Mouse (Mus musculus): ENCODE results near the gene Ribc2. TPM values are rescaled to one million over a fixed set of nuclear protein-coding genes. Genes with fewer than 3 reads are reported as not detected.
A peak's percentile ranks its signal among the peaks of the same experiment; 100 is the strongest.

Gene Ribc2
- polyA plus RNA-seq, 1 experiment from 2014 or later, result 0.20 TPM

DNA sequence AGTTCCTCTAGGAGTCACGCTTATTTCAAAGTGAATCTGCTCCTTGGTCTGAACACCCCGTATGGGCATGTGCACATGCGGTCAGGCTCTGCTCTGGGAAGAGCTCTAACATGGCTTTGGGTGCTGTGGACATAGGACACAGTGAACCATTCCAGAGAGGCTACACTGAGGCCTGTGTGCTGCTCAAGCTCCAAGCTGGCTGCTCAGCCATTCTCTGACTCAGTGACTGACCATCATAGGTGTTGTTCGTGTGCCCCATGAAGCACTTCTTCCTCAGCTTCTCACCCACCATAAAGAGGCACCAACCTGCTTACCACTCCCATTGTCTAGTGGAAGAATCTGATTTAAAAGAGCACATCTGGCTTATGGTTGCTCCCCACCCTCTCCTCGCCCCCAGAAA, 12.4 kb downstream of the Ribc2 start:
- Histone ChIP-seq H3K27ac (ENCODE audit: low read depth) (no peak overlapping the region), H3K4me3 (ENCODE audit: low read depth, low read length) (no peak overlapping the region), H3K9ac (ENCODE audit: low read length) (no peak overlapping the region), H3K27me3 (replicated peaks; ENCODE audit: control insufficient read depth, insufficient read depth, low read length) (no peaks in the 10 kb centered on the region), H3K4me1 (replicated peaks; ENCODE audit: control insufficient read depth, insufficient read depth, low read length) (no peaks in the 10 kb centered on the region), H3K9me3 (ENCODE audit: control insufficient read depth, low read length) (no peaks in the 10 kb centered on the region), H3K4me2 (ENCODE audit: low read length) (no peak overlapping the region), H3K36me3 (ENCODE audit: control insufficient read depth, insufficient read depth, low read length) (no peaks in the 10 kb centered on the region)
- ATAC-seq (replicated peaks; ENCODE audit: low FRiP score, low TSS enrichment, low read depth) (no peak), DNase-seq (ENCODE audit: low spot score) (peak; percentile 32)
- WGBS, result 90% methylated on average over 5 of the region's 5 CpGs

DNA sequence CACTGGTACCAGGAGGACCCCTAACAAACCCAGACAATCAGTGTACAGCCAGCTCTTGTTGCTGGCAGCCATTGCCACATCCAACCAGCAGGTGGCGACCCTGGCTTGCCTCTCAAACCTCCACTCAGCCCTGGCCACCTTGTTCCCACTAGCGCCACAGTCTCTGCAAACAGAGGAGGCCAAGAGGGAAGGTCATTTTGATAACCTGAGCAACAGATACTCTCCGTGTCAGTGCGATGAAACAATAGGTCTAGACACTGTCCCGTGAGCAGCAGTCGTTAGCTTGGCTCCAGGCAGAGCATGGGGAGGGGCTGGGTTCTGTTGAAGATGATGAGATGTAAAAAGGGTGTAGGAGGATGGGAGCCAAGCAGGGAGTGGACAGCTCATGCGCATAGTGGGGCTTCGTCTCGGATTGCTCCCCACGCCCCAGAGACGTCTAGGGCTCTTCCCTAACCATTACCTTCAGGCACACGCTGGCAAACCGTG, 19.6 kb downstream of the Ribc2 start:
- Histone ChIP-seq H3K9me3 (ENCODE audit: control insufficient read depth, low read length) (no peaks in the 10 kb centered on the region), H3K9ac (ENCODE audit: low read length) (no peak overlapping the region), H3K4me1 (replicated peaks; ENCODE audit: control insufficient read depth, insufficient read depth, low read length) (no peaks in the 10 kb centered on the region), H3K27me3 (replicated peaks; ENCODE audit: control insufficient read depth, insufficient read depth, low read length) (no peaks in the 10 kb centered on the region), H3K4me2 (ENCODE audit: low read length) (no peak overlapping the region), H3K27ac (ENCODE audit: low read depth) (no peak overlapping the region), H3K4me3 (ENCODE audit: low read depth, low read length) (no peak overlapping the region), H3K36me3 (ENCODE audit: control insufficient read depth, insufficient read depth, low read length) (no peaks in the 10 kb centered on the region)
- ATAC-seq (replicated peaks; ENCODE audit: low FRiP score, low TSS enrichment, low read depth) (peak; percentile 54), DNase-seq (ENCODE audit: low spot score) (peak; percentile 90)
- 27% methylated on average over 13 of the region's 13 CpGs for WGBS

DNA sequence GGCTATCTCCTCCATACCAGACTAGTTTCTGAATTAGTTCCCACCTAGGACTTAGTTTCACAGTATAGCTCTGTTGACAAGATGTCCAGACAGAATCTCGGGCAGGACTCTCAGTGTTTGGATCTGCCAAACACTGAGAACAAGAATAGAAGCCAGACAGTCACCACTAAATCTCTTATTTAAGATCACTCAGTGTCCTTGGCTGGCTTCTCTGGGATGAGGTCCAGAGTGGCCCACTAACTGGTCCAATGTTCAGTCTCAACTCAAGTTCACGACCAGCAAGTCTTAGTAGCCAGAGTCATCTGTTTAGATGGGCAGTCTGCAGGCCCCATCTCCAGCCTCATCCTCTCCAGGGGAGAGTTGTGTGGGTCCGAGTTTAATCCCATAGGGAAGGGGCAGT, 20.7 kb downstream of the Ribc2 start:
- WGBS, result 70% methylated on average over 3 of the region's 3 CpGs
- ATAC-seq (replicated peaks; ENCODE audit: low FRiP score, low TSS enrichment, low read depth) (no peak), DNase-seq (ENCODE audit: low spot score) (no peak)
- Histone ChIP-seq H3K27me3 (replicated peaks; ENCODE audit: control insufficient read depth, insufficient read depth, low read length) (no peaks in the 10 kb centered on the region), H3K4me2 (ENCODE audit: low read length) (no peak overlapping the region), H3K4me1 (replicated peaks; ENCODE audit: control insufficient read depth, insufficient read depth, low read length) (no peaks in the 10 kb centered on the region), H3K9ac (ENCODE audit: low read length) (no peak overlapping the region), H3K9me3 (ENCODE audit: control insufficient read depth, low read length) (no peaks in the 10 kb centered on the region), H3K36me3 (ENCODE audit: control insufficient read depth, insufficient read depth, low read length) (no peaks in the 10 kb centered on the region), H3K27ac (ENCODE audit: low read depth) (no peak overlapping the region), H3K4me3 (ENCODE audit: low read depth, low read length) (no peak overlapping the region)

DNA sequence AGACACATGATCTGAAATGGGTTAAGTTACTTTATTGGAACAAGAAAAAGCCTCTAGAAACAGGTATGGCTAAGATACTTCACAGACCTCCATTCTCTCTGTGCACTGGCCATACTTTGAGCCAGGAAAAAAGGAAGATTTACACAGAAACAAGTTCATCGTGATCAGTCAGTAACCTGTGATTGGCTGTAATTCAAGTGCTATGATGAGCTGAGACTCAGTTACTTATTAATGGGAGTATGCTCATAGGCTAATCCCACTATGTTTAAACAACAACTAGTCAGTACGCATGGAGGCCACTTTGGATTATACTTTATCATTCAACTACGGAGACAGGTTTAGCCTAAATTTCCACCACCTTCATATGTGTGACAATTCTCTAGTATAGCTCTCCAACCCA, 22.2 kb downstream of the Ribc2 start:
- H3K9me3 ChIP-seq (ENCODE audit: control insufficient read depth, low read length), result no peaks in the 10 kb centered on the region
- ATAC-seq (replicated peaks; ENCODE audit: low FRiP score, low TSS enrichment, low read depth) (no peak), DNase-seq (ENCODE audit: low spot score) (no peak)
- H3K27me3 ChIP-seq (replicated peaks; ENCODE audit: control insufficient read depth, insufficient read depth, low read length), result no peaks in the 10 kb centered on the region
- H3K36me3 ChIP-seq (ENCODE audit: control insufficient read depth, insufficient read depth, low read length), result no peaks in the 10 kb centered on the region
- no peak overlapping the region for H3K9ac ChIP-seq (ENCODE audit: low read length)
- no peaks in the 10 kb centered on the region for H3K4me1 ChIP-seq (replicated peaks; ENCODE audit: control insufficient read depth, insufficient read depth, low read length)
- no peak overlapping the region for H3K4me2 ChIP-seq (ENCODE audit: low read length)
- no peak overlapping the region for H3K4me3 ChIP-seq (ENCODE audit: low read depth, low read length)
- no peak overlapping the region for H3K27ac ChIP-seq (ENCODE audit: low read depth)
- 62% methylated on average over 3 of the region's 3 CpGs for WGBS

DNA sequence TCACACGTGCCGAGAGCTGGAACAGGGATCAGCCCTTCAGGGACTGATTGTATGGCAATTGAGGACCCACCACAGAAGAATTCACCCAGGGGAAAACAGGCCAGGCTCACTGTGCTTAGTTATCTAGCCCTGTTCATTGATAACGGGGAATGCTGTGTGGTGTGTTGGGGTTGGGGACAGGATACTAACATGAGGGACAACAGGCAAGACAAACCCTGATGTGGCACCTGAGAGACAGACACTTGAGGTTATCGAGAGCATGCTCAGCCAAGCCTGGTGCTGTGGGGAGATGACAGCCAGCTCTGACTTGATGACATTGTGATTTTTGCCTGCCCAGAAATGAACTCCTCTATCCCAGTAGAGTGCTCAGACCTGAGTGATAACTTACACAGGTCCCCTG, 24.3 kb downstream of the Ribc2 start:
- H3K27ac ChIP-seq (ENCODE audit: low read depth), result no peak overlapping the region
- no peak overlapping the region for H3K4me3 ChIP-seq (ENCODE audit: low read depth, low read length)
- no peak overlapping the region for H3K4me2 ChIP-seq (ENCODE audit: low read length)
- ATAC-seq (replicated peaks; ENCODE audit: low FRiP score, low TSS enrichment, low read depth) (no peak), DNase-seq (ENCODE audit: low spot score) (no peak)
- 67% methylated on average over 4 of the region's 4 CpGs for WGBS
- no peaks in the 10 kb centered on the region for H3K4me1 ChIP-seq (replicated peaks; ENCODE audit: control insufficient read depth, insufficient read depth, low read length)
- H3K36me3 ChIP-seq (ENCODE audit: control insufficient read depth, insufficient read depth, low read length), result no peaks in the 10 kb centered on the region
- H3K9ac ChIP-seq (ENCODE audit: low read length), result no peak overlapping the region
- H3K9me3 ChIP-seq (ENCODE audit: control insufficient read depth, low read length), result no peaks in the 10 kb centered on the region
- H3K27me3 ChIP-seq (replicated peaks; ENCODE audit: control insufficient read depth, insufficient read depth, low read length), result no peaks in the 10 kb centered on the region

DNA sequence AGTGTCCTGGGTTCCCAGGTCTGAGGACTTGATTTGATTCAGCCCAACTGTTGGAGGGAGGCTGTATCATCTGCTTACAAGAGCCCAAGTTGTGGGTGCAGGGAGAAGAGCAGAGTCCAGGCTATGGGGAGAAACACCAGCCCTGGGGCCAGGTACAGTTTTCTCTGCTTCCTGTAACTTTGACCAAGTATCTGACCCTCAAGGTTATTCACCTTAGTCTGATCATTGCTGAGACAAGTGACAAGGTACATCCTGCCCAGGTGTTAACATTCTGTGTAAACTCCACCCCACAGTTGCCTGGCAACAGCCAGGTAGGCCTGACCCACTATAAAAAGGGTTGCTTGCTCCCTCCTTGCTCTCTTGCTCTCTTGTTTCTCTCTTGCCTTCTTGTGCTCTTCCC, 29.5 kb downstream of the Ribc2 start:
- Histone ChIP-seq H3K4me1 (replicated peaks; ENCODE audit: control insufficient read depth, insufficient read depth, low read length) (peaks cover 16% of the 10 kb centered on the region), H3K27me3 (replicated peaks; ENCODE audit: control insufficient read depth, insufficient read depth, low read length) (no peaks in the 10 kb centered on the region), H3K9ac (ENCODE audit: low read length) (no peak overlapping the region), H3K9me3 (ENCODE audit: control insufficient read depth, low read length) (no peaks in the 10 kb centered on the region), H3K36me3 (ENCODE audit: control insufficient read depth, insufficient read depth, low read length) (no peaks in the 10 kb centered on the region), H3K4me2 (ENCODE audit: low read length) (no peak overlapping the region), H3K4me3 (ENCODE audit: low read depth, low read length) (no peak overlapping the region), H3K27ac (ENCODE audit: low read depth) (no peak overlapping the region)
- ATAC-seq (replicated peaks; ENCODE audit: low FRiP score, low TSS enrichment, low read depth) (no peak), DNase-seq (ENCODE audit: low spot score) (no peak)

DNA sequence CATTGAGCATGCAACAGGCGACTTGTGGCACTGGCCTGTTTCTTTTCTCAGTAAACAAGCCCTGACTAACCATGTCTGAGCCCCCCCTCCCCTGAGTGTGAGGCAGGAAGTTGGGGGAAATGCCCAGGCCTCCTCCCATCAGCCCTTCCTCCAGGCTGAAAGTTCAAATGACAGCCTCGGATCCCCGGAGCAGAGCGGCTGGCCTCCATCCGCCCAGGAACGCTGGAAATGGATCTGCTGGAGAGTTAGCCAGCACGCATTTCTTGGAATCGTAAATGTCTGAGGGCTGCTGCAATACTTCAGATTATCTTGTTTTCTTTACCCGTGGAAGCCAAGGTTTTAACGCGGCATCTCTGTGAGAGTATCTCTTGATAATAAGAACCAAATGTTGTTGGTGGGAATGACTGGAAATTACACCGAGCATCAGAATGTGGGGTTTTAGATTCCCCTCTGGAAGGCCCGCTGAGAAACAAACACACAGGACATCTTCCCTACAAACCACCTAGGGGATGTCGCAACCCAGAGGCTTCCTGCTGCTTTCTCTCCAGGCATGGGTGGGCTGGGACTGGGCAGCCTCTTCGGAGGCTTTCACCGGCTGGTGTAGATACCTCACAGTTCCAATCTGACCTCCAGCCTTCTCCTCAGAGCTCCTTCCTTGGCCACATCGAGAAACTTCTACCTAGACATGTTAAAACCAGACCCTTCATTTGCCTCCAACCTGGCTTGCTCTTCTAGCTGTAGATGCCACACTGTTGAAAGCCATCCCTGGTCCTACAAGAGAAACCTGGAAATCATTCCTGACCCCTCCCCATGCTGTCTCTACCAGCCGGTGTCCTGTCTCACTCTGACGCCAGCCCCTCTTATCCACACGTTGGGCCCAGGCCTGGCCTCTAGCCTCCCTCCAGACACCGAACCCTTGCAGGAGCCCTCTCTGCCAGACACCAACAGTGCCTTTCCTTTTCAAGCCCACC, 31.1 kb downstream of the Ribc2 start:
- DNase-seq (ENCODE audit: low spot score) (peak; percentile 59), ATAC-seq (replicated peaks; ENCODE audit: low FRiP score, low TSS enrichment, low read depth) (no peak)
- H3K27me3 ChIP-seq (replicated peaks; ENCODE audit: control insufficient read depth, insufficient read depth, low read length), result no peaks in the 10 kb centered on the region
- 32% methylated on average over 21 of the region's 21 CpGs for WGBS
- no peak overlapping the region for H3K9ac ChIP-seq (ENCODE audit: low read length)
- peak overlapping the region; percentile 75 for H3K27ac ChIP-seq (ENCODE audit: low read depth)
- H3K4me3 ChIP-seq (ENCODE audit: low read depth, low read length), result no peak overlapping the region
- peaks cover 24% of the 10 kb centered on the region for H3K4me1 ChIP-seq (replicated peaks; ENCODE audit: control insufficient read depth, insufficient read depth, low read length)
- H3K9me3 ChIP-seq (ENCODE audit: control insufficient read depth, low read length), result no peaks in the 10 kb centered on the region
- no peaks in the 10 kb centered on the region for H3K36me3 ChIP-seq (ENCODE audit: control insufficient read depth, insufficient read depth, low read length)
- no peak overlapping the region for H3K4me2 ChIP-seq (ENCODE audit: low read length)

DNA sequence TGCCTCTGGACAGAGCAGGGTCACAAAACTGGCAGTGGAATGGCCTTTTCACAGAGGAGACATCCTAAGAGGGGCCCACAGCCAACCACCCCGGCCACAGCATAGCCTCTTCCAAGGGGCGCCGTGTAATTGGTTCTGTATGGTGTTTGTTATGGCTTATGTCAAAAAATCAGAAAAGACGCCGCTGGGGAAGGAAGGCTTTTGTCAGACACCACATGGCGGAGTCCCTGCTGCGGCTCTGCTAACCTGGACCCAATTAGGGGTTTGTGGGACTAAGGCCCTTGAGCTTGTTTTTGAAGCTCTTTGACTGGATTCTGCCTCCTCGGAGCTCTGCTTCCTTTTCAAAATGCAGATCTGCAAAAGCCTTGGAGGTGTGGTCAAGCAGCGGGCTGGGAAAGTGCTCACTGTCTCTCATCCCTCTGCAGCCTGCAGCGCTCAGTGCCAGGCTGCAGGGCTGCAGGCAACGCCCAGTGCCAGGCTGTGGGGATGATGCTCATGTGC, 34.6 kb downstream of the Ribc2 start:
- Histone ChIP-seq H3K36me3 (ENCODE audit: control insufficient read depth, insufficient read depth, low read length) (no peaks in the 10 kb centered on the region), H3K27ac (ENCODE audit: low read depth) (0 out of 2 replicates have a peak overlapping the region, but pooled peaks have one; percentile 9)
- no peak for ATAC-seq (replicated peaks; ENCODE audit: low FRiP score, low TSS enrichment, low read depth)

More for the DNA sequence above, 34.6 kb downstream of the Ribc2 start:
- H3K9me3 ChIP-seq (ENCODE audit: control insufficient read depth, low read length), result no peaks in the 10 kb centered on the region
- no peak for DNase-seq (ENCODE audit: low spot score)
- no peaks in the 10 kb centered on the region for H3K27me3 ChIP-seq (replicated peaks; ENCODE audit: control insufficient read depth, insufficient read depth, low read length)
- no peak overlapping the region for H3K9ac ChIP-seq (ENCODE audit: low read length)
- H3K4me3 ChIP-seq (ENCODE audit: low read depth, low read length), result no peak overlapping the region
- H3K4me2 ChIP-seq (ENCODE audit: low read length), result no peak overlapping the region
- 39% methylated on average over 11 of the region's 11 CpGs for WGBS
- H3K4me1 ChIP-seq (replicated peaks; ENCODE audit: control insufficient read depth, insufficient read depth, low read length), result peaks cover 24% of the 10 kb centered on the region
